Mouse (Mus musculus): ENCODE results near the gene Tom1l1. TPM values are rescaled to one million over a fixed set of nuclear protein-coding genes. Genes with fewer than 3 reads are reported as not detected.

The Tom1l1 gene
- total and polyA plus RNA-seq, 3 experiments, result 0.25 to 4.2 TPM; not detected in 1

DNA sequence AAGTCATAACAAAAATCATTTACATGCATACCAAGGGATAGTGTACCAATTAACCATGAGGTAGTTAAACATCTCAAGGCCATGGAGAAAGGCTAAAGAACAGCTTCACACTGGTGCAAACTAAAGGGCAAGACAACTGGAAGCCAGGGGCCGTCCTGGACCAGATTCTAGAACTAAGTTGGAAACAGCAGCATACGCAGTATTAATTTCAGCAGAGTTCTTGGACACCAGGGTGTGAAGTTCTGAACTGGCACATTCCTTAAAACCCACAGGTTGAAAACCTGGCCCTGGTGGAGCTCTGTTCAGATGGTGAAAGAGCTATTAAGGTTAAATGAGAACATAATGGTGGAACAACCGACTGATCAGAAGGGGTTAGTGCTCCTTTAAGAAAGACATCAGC, 53.5 kb downstream of the Tom1l1 start:
- Histone ChIP-seq H3K9me3 (replicated peaks; ENCODE audit: low read length) (no peaks in the 10 kb centered on the region), H3K9ac (ENCODE audit: insufficient read depth, low read depth) (no peak overlapping the region), H3K27ac (ENCODE audit: insufficient read depth, low read depth) (no peak overlapping the region), H3K79me2 (replicated peaks; ENCODE audit: control insufficient read depth, extremely low read depth, insufficient read depth, poor library complexity, severe bottlenecking) (peaks cover 14% of the 10 kb centered on the region), H3K27me3 (replicated peaks) (no peaks in the 10 kb centered on the region), H3K36me3 (replicated peaks in 1 of 2; ENCODE audit: control insufficient read depth in 1 of 2, insufficient read depth in 1 of 2, low read length in 1 of 2) (peaks cover 0 to 11% of the 10 kb centered on the region in 2 experiments), H3K4me2 (ENCODE audit: insufficient read depth, low read depth, poor library complexity, severe bottlenecking) (no peak overlapping the region), H3K4me1 (ENCODE audit: control insufficient read depth in 1 of 2, insufficient read depth in 2 of 2) (peaks cover 8 to 14% of the 10 kb centered on the region in 2 experiments; a peak in 3 of 4 replicates), H3K4me3 (replicated peaks in 1 of 3; ENCODE audit: low read depth in 2 of 3, low read length in 2 of 3, poor library complexity in 1 of 3) (no peak overlapping the region)
- TF ChIP-seq ZKSCAN1 (IDR thresholded peaks at IDR 0.05; ENCODE audit: borderline replicate concordance, low read depth, low read length) (no peak), MEF2A (IDR thresholded peaks at IDR 0.05; ENCODE audit: borderline replicate concordance, low read depth, low read length) (no peak), HCFC1 (IDR thresholded peaks at IDR 0.05; ENCODE audit: low read depth, low read length) (no peak), IRF4 (IDR thresholded peaks at IDR 0.05; ENCODE audit: low read depth, low read length) (no peak), MAFK (IDR thresholded peaks at IDR 0.05; ENCODE audit: insufficient replicate concordance, low read length) (no peak), BHLHE40 (IDR thresholded peaks at IDR 0.05; ENCODE audit: low read depth, low read length) (no peak), CHD2 (IDR thresholded peaks at IDR 0.05; ENCODE audit: low read length) (no peak), MXI1 (IDR thresholded peaks at IDR 0.05; ENCODE audit: low read depth, low read length) (no peak), CTCF (conservative IDR thresholded peaks at IDR 0.05 in 1 of 2, IDR thresholded peaks at IDR 0.05 in 1 of 2; ENCODE audit: low read depth in 2 of 2, low read length in 2 of 2) (no peak), NRF1 (IDR thresholded peaks at IDR 0.05; ENCODE audit: low read depth, low read length) (no peak), POLR2A (IDR thresholded peaks at IDR 0.05; ENCODE audit: low read depth, low read length) (no peak), EP300 (IDR thresholded peaks at IDR 0.05; ENCODE audit: low read length) (no peak), GABPA (IDR thresholded peaks at IDR 0.05; ENCODE audit: insufficient replicate concordance, low read depth, low read length) (no peak), TBP (conservative IDR thresholded peaks at IDR 0.05; ENCODE audit: low read depth, low read length) (no peak), MAZ (IDR thresholded peaks at IDR 0.05; ENCODE audit: low read depth, low read length) (no peak), RCOR1 (conservative IDR thresholded peaks at IDR 0.05; ENCODE audit: low read depth, low read length) (no peak)
- in situ Hi-C loops (cut with MboI; ENCODE audit: low pct_ligation_motif_present, low pct_unique_long_range_greater_than_20kb, low sequenced_read_pairs), result no loop called here
- dilution Hi-C loops (cut with MboI; ENCODE audit: extremely low pct_ligation_motif_present, extremely low pct_unique_long_range_greater_than_20kb, low sequenced_read_pairs), result no loop called here
- no peak for DNase-seq (ENCODE audit: extremely low read depth)

- H3K27ac ChIP-seq (ENCODE audit: insufficient read depth, low read depth), result no peak overlapping the region
- TF ChIP-seq ZKSCAN1 (IDR thresholded peaks at IDR 0.05; ENCODE audit: borderline replicate concordance, low read depth, low read length) (no peak), E2F4 (IDR thresholded peaks at IDR 0.05; ENCODE audit: insufficient replicate concordance, low read depth, low read length) (no peak), CHD2 (IDR thresholded peaks at IDR 0.05; ENCODE audit: low read length) (no peak), KAT2A (IDR thresholded peaks at IDR 0.05; ENCODE audit: insufficient replicate concordance, low read length) (no peak), GABPA (IDR thresholded peaks at IDR 0.05; ENCODE audit: insufficient replicate concordance, low read depth, low read length) (no peak), POLR2A (IDR thresholded peaks at IDR 0.05; ENCODE audit: low read depth, low read length) (no peak), MAZ (IDR thresholded peaks at IDR 0.05; ENCODE audit: low read depth, low read length) (no peak), ZNF384 (IDR thresholded peaks at IDR 0.05; ENCODE audit: low read depth, low read length) (no peak), TBP (conservative IDR thresholded peaks at IDR 0.05; ENCODE audit: low read depth, low read length) (no peak), EP300 (IDR thresholded peaks at IDR 0.05; ENCODE audit: low read length) (no peak)
- H3K4me2 ChIP-seq (ENCODE audit: insufficient read depth, low read depth, poor library complexity, severe bottlenecking), result no peak overlapping the region
- peaks cover 6 to 12% of the 10 kb centered on the region in 2 experiments; a peak in 3 of 4 replicates for H3K4me1 ChIP-seq (ENCODE audit: control insufficient read depth in 1 of 2, insufficient read depth in 2 of 2)
- no peaks in the 10 kb centered on the region for H3K9me3 ChIP-seq (replicated peaks; ENCODE audit: low read length)
- H3K79me2 ChIP-seq (replicated peaks; ENCODE audit: control insufficient read depth, extremely low read depth, insufficient read depth, poor library complexity, severe bottlenecking), result 0 out of 2 replicates have a peak, but pooled peaks cover 2% of the 10 kb centered on the region
- peaks cover 0 to 9% of the 10 kb centered on the region in 2 experiments for H3K36me3 ChIP-seq (replicated peaks in 1 of 2; ENCODE audit: control insufficient read depth in 1 of 2, insufficient read depth in 1 of 2, low read length in 1 of 2)
- H3K27me3 ChIP-seq (replicated peaks), result no peaks in the 10 kb centered on the region
- H3K4me3 ChIP-seq (replicated peaks in 1 of 3; ENCODE audit: low read depth in 2 of 3, low read length in 2 of 3, poor library complexity in 1 of 3), result no peak overlapping the region
- in situ Hi-C loops (cut with MboI; ENCODE audit: low pct_ligation_motif_present, low pct_unique_long_range_greater_than_20kb, low sequenced_read_pairs), result no loop called here
- no peak overlapping the region for H3K9ac ChIP-seq (ENCODE audit: insufficient read depth, low read depth)
- dilution Hi-C loops (cut with MboI; ENCODE audit: extremely low pct_ligation_motif_present, extremely low pct_unique_long_range_greater_than_20kb, low sequenced_read_pairs), result no loop called here
- no peak for DNase-seq (ENCODE audit: extremely low read depth)
Measured at GRCm38 (mm10) chr11:90632480-90632879, 55.7 kb downstream of the Tom1l1 start.

Measured in CH12.LX (cell line).